Mouse (Mus musculus): Measurements from ENCODE around the gene Tmem38a. TPM values are rescaled to one million over a fixed set of nuclear protein-coding genes. Genes with fewer than 3 reads are reported as not detected.
A peak's percentile ranks its signal among the peaks of the same experiment; 100 is the strongest.

The Tmem38a gene
- polyA plus RNA-seq, 1 experiment from 2014 or later: 13.3 TPM

DNA sequence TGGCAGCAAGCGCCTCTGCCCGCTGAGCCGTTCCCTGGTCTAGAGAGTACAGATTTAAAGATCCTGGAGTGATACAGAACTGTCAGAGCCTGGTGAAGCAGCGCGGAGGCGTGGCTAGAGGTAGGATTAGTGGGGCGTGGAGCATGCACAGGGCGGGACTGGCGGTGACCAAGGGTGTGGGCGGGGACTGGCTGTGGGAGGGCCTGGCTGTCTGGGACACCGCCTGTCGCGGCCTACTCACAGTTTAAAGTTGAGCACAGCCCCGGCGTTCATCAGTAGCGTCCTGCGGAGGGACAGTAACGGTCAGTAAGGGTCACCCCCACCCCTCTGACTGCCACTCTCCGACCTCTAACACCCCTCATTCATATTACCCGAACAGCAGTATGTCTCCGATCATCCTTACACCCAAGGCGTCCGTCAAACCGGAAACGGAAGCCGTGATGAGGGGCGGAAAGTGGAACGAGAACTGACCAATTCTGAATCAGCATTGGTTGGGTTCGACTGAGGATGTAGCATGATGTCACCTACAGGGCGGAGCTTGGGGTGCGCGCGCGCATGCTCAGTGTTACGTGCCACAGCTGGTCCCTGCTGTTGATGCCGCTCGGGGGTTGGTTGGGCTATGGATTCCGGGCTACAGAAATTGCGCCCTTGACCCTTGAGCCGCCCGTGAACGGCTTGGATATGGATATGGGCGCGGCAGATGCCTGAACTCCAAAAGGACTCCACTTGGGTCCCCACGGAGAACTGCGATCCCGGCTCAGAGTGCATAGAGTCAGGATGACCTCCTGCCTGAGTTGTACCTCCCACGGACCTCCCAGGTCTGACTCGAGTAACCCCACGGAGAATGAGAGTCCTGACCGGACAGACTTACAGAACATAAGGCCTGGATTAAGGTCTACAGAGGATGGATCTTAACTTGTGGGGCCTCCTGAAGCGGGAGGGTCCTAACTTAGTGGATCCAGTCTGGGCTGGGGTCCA is 933 bp upstream of the Tmem38a start, which contains the start of gene Smim7:
TSS of gene Smim7 (minus strand) at position 456 of the 978 bp plus-strand sequence.
- Histone ChIP-seq H3K4me3 (replicated peaks) (peak within 1 kb of the TSS; percentile 62), H3K27ac (peak within 1 kb of the TSS; percentile 94), H3K27me3 (replicated peaks) (no peaks in the 10 kb centered on the region), H3K9ac (peak within 1 kb of the TSS; percentile 60), H3K36me3 (peaks cover 30% of the 10 kb centered on the region), H3K9me3 (no peaks in the 10 kb centered on the region), H3K4me2 (replicated peaks) (peak within 1 kb of the TSS; percentile 92), H3K4me1 (replicated peaks) (peaks cover 14% of the 10 kb centered on the region)
- WGBS: under 1% methylated on average over 52 of the region's 52 CpGs
- peak; percentile 98 for ATAC-seq

- Histone ChIP-seq H3K4me2 (replicated peaks) (peak overlapping the region; percentile 92), H3K4me3 (replicated peaks) (peak overlapping the region; percentile 62), H3K36me3 (peaks cover 14% of the 10 kb centered on the region; the same call in 1 of the 2 replicates), H3K27me3 (replicated peaks) (no peaks in the 10 kb centered on the region), H3K9ac (peak overlapping the region; percentile 60), H3K27ac (peak overlapping the region; percentile 94), H3K9me3 (no peaks in the 10 kb centered on the region), H3K4me1 (replicated peaks) (peaks cover 14% of the 10 kb centered on the region)
- 6% methylated on average over 10 of the region's 10 CpGs for WGBS
- no peak for ATAC-seq
These were observed 652 bp downstream of the Tmem38a start for GRCm38 (mm10) chr8:72572507-72572906.

DNA sequence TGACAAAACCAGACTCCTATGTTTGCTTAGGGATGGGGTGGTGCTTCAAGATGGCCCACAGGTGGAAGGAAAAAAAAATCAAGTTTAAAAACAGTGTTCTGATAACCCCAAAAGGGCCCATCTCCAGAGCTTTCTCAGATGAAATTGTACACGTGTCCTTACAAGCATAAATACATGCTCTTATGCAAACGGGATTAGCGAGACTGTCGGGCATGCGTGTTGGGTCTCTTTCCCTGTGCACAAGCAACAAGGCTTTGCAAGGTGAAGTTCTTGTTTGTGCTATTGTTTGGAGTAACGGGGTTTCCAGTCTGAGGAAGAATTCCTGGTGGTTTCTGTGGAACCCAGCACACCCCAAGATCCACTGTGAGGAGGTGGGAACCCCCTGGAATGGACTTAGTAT is 1.6 kb downstream of the Tmem38a start:
- ATAC-seq: no peak

GRCm38 (mm10) chr8:72575915-72576314 is 4.1 kb downstream of the Tmem38a start:
- no peak overlapping the region for H3K9ac ChIP-seq
- no peaks in the 10 kb centered on the region for H3K36me3 ChIP-seq
- H3K27me3 ChIP-seq (replicated peaks): no peaks in the 10 kb centered on the region
- 95% methylated on average over 6 of the region's 6 CpGs for WGBS
- no peaks in the 10 kb centered on the region for H3K9me3 ChIP-seq
- H3K27ac ChIP-seq: no peak overlapping the region
- no peak overlapping the region for H3K4me3 ChIP-seq (replicated peaks)
- 0 out of 2 replicates have a peak, but pooled peaks cover 4% of the 10 kb centered on the region for H3K4me1 ChIP-seq (replicated peaks)
- H3K4me2 ChIP-seq (replicated peaks): no peak overlapping the region
- ATAC-seq: no peak

More for the DNA sequence above, 1.6 kb downstream of the Tmem38a start:
- H3K9me3 ChIP-seq: no peaks in the 10 kb centered on the region
- 0 out of 2 replicates have a peak, but pooled peaks cover 6% of the 10 kb centered on the region for H3K36me3 ChIP-seq
- H3K4me3 ChIP-seq (replicated peaks): no peak overlapping the region
- no peak overlapping the region for H3K27ac ChIP-seq
- H3K4me1 ChIP-seq (replicated peaks): peaks cover 14% of the 10 kb centered on the region
- 84% methylated on average over 6 of the region's 6 CpGs for WGBS
- H3K9ac ChIP-seq: no peak overlapping the region
- no peaks in the 10 kb centered on the region for H3K27me3 ChIP-seq (replicated peaks)
- H3K4me2 ChIP-seq (replicated peaks): no peak overlapping the region

GRCm38 (mm10) chr8:72577266-72577665 is 5.4 kb downstream of the Tmem38a start:
- H3K9ac ChIP-seq: no peak overlapping the region
- H3K36me3 ChIP-seq: no peaks in the 10 kb centered on the region
- H3K4me2 ChIP-seq (replicated peaks): no peak overlapping the region
- 76% methylated on average over 3 of the region's 3 CpGs for WGBS
- 0 out of 2 replicates have a peak, but pooled peaks cover 4% of the 10 kb centered on the region for H3K4me1 ChIP-seq (replicated peaks)
- H3K27me3 ChIP-seq (replicated peaks): no peaks in the 10 kb centered on the region
- H3K9me3 ChIP-seq: no peaks in the 10 kb centered on the region
- H3K27ac ChIP-seq: no peak overlapping the region
- no peak overlapping the region for H3K4me3 ChIP-seq (replicated peaks)
- ATAC-seq: no peak

- H3K9ac ChIP-seq: no peak overlapping the region
- WGBS: 64% methylated on average over 1 of the region's 1 CpGs
- H3K36me3 ChIP-seq: no peaks in the 10 kb centered on the region
- H3K4me3 ChIP-seq (replicated peaks): no peak overlapping the region
- ATAC-seq: no peak
- H3K27me3 ChIP-seq (replicated peaks): no peaks in the 10 kb centered on the region
- H3K9me3 ChIP-seq: no peaks in the 10 kb centered on the region
- H3K4me2 ChIP-seq (replicated peaks): no peak overlapping the region
- H3K4me1 ChIP-seq (replicated peaks): no peaks in the 10 kb centered on the region
- no peak overlapping the region for H3K27ac ChIP-seq
These were observed 6.1 kb downstream of the Tmem38a start for GRCm38 (mm10) chr8:72577941-72578340.

DNA sequence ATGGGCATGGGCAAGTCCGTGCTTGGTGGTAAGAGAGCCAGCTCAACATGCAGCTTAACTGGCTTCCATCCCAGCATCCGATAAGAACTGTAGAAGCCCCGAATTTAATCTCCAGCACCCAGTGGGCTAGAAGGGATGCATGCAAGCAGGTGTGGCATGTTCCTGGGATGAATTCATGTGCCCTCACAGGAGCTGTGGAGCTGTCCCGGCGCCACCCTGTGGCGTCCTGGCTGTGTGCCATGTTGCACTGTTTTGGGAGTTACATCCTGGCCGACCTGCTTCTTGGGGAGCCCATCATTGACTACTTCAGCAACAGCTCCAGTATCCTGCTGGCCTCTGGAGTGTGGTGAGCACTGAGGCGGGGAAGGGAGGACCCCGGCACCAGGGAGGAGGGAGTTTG is 7.5 kb downstream of the Tmem38a start:
- H3K4me2 ChIP-seq (replicated peaks): no peak overlapping the region
- no peak overlapping the region for H3K27ac ChIP-seq
- no peaks in the 10 kb centered on the region for H3K36me3 ChIP-seq
- no peak for ATAC-seq
- no peaks in the 10 kb centered on the region for H3K9me3 ChIP-seq
- H3K4me1 ChIP-seq (replicated peaks): no peaks in the 10 kb centered on the region
- H3K4me3 ChIP-seq (replicated peaks): no peak overlapping the region
- H3K27me3 ChIP-seq (replicated peaks): no peaks in the 10 kb centered on the region
- WGBS: 68% methylated on average over 9 of the region's 9 CpGs
- no peak overlapping the region for H3K9ac ChIP-seq

GRCm38 (mm10) chr8:72583056-72583771 is 11.4 kb downstream of the Tmem38a start:
- no peak overlapping the region for H3K9ac ChIP-seq
- WGBS: 70% methylated on average over 7 of the region's 7 CpGs
- H3K4me2 ChIP-seq (replicated peaks): no peak overlapping the region
- H3K27me3 ChIP-seq (replicated peaks): no peaks in the 10 kb centered on the region
- no peak overlapping the region for H3K4me3 ChIP-seq (replicated peaks)
- H3K9me3 ChIP-seq: no peaks in the 10 kb centered on the region
- no peak for ATAC-seq
- no peaks in the 10 kb centered on the region for H3K36me3 ChIP-seq
- H3K4me1 ChIP-seq (replicated peaks): no peaks in the 10 kb centered on the region
- H3K27ac ChIP-seq: no peak overlapping the region

DNA sequence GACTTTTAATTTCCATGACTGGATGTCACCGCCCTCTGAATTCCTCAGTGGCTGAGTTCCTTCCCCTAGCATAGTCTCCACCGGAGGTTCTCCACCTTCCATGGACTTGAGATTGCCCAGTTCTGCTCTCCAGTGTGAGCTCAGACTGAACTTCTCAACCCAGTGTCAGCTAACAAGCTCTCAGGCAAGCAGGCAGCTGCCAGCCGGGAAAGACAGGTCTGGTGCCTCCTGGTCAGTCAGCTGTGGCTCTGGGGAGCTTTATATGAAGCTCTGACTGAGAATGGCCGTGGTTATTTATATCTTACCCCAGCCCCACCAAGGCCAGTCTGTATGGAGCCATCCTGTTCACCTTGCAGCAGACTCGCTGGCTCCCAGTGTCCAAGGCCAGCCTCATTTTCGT is 12.5 kb downstream of the Tmem38a start:
- 74% methylated on average over 6 of the region's 6 CpGs for WGBS
- Histone ChIP-seq H3K4me2 (replicated peaks) (no peak overlapping the region), H3K4me1 (replicated peaks) (no peaks in the 10 kb centered on the region)

DNA sequence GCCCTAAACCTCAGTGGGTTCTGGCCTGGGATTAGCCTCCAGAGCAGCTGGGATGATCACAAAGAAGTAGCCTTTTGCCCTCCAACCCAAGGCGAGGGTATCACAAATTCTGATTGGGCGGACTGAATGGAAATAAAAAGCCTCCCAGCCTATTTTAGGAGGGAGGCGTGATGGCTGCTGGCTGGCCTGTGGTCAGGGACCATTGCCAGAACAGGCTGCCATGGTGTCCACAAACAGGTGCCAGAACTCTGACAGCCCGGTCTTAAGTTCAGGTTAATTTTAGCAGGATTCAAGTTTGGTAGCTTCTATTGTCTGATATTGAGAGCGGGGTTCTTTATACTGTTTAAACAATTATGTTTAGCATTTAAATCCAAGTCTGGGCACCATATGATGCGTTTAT is 16.0 kb downstream of the Tmem38a start:
- Histone ChIP-seq H3K27me3 (replicated peaks) (no peaks in the 10 kb centered on the region), H3K4me1 (replicated peaks) (no peaks in the 10 kb centered on the region), H3K4me3 (replicated peaks) (no peak overlapping the region), H3K9me3 (no peaks in the 10 kb centered on the region), H3K4me2 (replicated peaks) (no peak overlapping the region), H3K9ac (no peak overlapping the region), H3K36me3 (no peaks in the 10 kb centered on the region), H3K27ac (no peak overlapping the region)
- ATAC-seq: no peak
- 71% methylated on average over 6 of the region's 6 CpGs for WGBS

More for the DNA sequence above, 12.5 kb downstream of the Tmem38a start:
- H3K9me3 ChIP-seq: no peaks in the 10 kb centered on the region
- no peak for ATAC-seq
- H3K27ac ChIP-seq: no peak overlapping the region
- H3K4me3 ChIP-seq (replicated peaks): no peak overlapping the region
- H3K9ac ChIP-seq: no peak overlapping the region
- no peaks in the 10 kb centered on the region for H3K27me3 ChIP-seq (replicated peaks)
- H3K36me3 ChIP-seq: no peaks in the 10 kb centered on the region

- H3K4me2 ChIP-seq (replicated peaks): no peak overlapping the region
- H3K9me3 ChIP-seq: no peaks in the 10 kb centered on the region
- 84% methylated on average over 10 of the region's 10 CpGs for WGBS
- no peaks in the 10 kb centered on the region for H3K36me3 ChIP-seq
- no peak overlapping the region for H3K4me3 ChIP-seq (replicated peaks)
- H3K27ac ChIP-seq: no peak overlapping the region
- no peak for ATAC-seq
- H3K9ac ChIP-seq: no peak overlapping the region
- no peaks in the 10 kb centered on the region for H3K27me3 ChIP-seq (replicated peaks)
- H3K4me1 ChIP-seq (replicated peaks): no peaks in the 10 kb centered on the region
These were observed 17.0 kb downstream of the Tmem38a start for GRCm38 (mm10) chr8:72588865-72589264.

GRCm38 (mm10) chr8:72589286-72589685 is 17.4 kb downstream of the Tmem38a start:
- H3K27ac ChIP-seq: no peak overlapping the region
- H3K4me1 ChIP-seq (replicated peaks): no peaks in the 10 kb centered on the region
- H3K27me3 ChIP-seq (replicated peaks): no peaks in the 10 kb centered on the region
- H3K4me2 ChIP-seq (replicated peaks): no peak overlapping the region
- no peak for ATAC-seq
- no peak overlapping the region for H3K9ac ChIP-seq
- H3K9me3 ChIP-seq: no peaks in the 10 kb centered on the region
- no peaks in the 10 kb centered on the region for H3K36me3 ChIP-seq
- no peak overlapping the region for H3K4me3 ChIP-seq (replicated peaks)
- 77% methylated on average over 7 of the region's 7 CpGs for WGBS

Measured in intestine, embryonic 15.5 days (tissue).